Mouse (Mus musculus): ENCODE results near the gene Kcnrg.

GRCm38 (mm10) chr14:61599057-61599806, 8.0 kb upstream of the Kcnrg start:
- no peak for TF ChIP-seq CHD2 (IDR thresholded peaks at IDR 0.05; ENCODE audit: low read depth, low read length)
- no peak for TF ChIP-seq ZC3H11A (IDR thresholded peaks at IDR 0.05; ENCODE audit: borderline replicate concordance, low read depth, low read length)
- TF ChIP-seq MAFK (IDR thresholded peaks at IDR 0.05; ENCODE audit: insufficient read depth, low read depth, low read length) = no peak
- TF ChIP-seq ZNF384 (IDR thresholded peaks at IDR 0.05; ENCODE audit: low read depth, low read length) = no peak
